Mouse (Mus musculus) liver, embryonic 11.5 days (tissue): Measurements from ENCODE around the gene Crbn. TPM values are rescaled to one million over a fixed set of nuclear protein-coding genes. Genes with fewer than 3 reads are reported as not detected.

Experiments
- ATAC-seq: fragments of 200-750 bp; cut with Nextera tagmentation; replicated peaks from 2 replicates; pipeline ENCODE4 v1.8.0; 2017; ENCODE audit warnings: moderate number of reproducible peaks, mild to moderate bottlenecking, moderate TSS enrichment, moderate library complexity; ENCODE audit not compliant: low FRiP score
- DNase-seq: peaks from one replicate; pipeline ENCODE4 v3.0.0-alpha.2; 2017; ENCODE audit warnings: low spot score
- H3K27ac ChIP-seq: fragments of 300-500 bp; sonication (generic); 2 replicates; pipeline ENCODE4 v1.5.1; 2014; ENCODE audit warnings: mild to moderate bottlenecking, low read depth, low read length, control low read depth
- H3K27me3 ChIP-seq: fragments of 300-500 bp; sonication (generic); replicated peaks from 2 replicates; pipeline ENCODE4 v1.6.1; 2014; ENCODE audit warnings: low read length, mixed read lengths; ENCODE audit not compliant: control insufficient read depth, insufficient read depth
- H3K36me3 ChIP-seq: fragments of 300-500 bp; sonication (generic); 2 replicates; pipeline ENCODE4 v1.6.1; 2014; ENCODE audit warnings: mild to moderate bottlenecking, low read length, moderate library complexity, mixed read lengths; ENCODE audit not compliant: control insufficient read depth, insufficient read depth
- H3K4me1 ChIP-seq: fragments of 300-500 bp; sonication (generic); replicated peaks from 2 replicates; pipeline ENCODE4 v1.6.1; 2014; ENCODE audit warnings: low read length, mixed read lengths; ENCODE audit not compliant: control insufficient read depth, insufficient read depth
- H3K4me2 ChIP-seq: fragments of 300-500 bp; sonication (generic); 2 replicates; pipeline ENCODE4 v1.6.1; 2014; ENCODE audit warnings: mild to moderate bottlenecking, control low read depth, moderate library complexity
- H3K4me3 ChIP-seq: fragments of 300-500 bp; sonication (generic); 2 replicates; pipeline ENCODE4 v1.5.1; 2014; ENCODE audit warnings: low read depth, low read length, control low read depth
- H3K9ac ChIP-seq: fragments of 300-500 bp; sonication (generic); 2 replicates; pipeline ENCODE4 v1.6.1; 2014; ENCODE audit warnings: low read depth, low read length, control low read depth
- H3K9me3 ChIP-seq: fragments of 300-500 bp; sonication (generic); 2 replicates; pipeline ENCODE4 v1.6.1; 2016; ENCODE audit warnings: low read length, inconsistent platforms, mixed read lengths; ENCODE audit not compliant: control insufficient read depth
- WGBS: fragments of 180-500 bp; shearing (Covaris S2); extraction: QIAGEN DNeasy Blood & Tissue Kit; methylation state at CpG from one replicate; pipeline ENCODE4 v1.1.7; 2014; 5-methylcytosine and 5-hydroxymethylcytosine counted together
- polyA plus RNA-seq: library from polyadenylated mRNA; unstranded; fragments of >200 nt; fragmentation: Nextera tagmentation; extraction: Ambion mirVana; gene quantifications from 2 replicates; pipeline ENCODE4 v1.2.1, GENCODE M21; 2014

Crbn gene
- polyA plus RNA-seq, 1 experiment from 2014 or later, result 30.5 TPM

DNA sequence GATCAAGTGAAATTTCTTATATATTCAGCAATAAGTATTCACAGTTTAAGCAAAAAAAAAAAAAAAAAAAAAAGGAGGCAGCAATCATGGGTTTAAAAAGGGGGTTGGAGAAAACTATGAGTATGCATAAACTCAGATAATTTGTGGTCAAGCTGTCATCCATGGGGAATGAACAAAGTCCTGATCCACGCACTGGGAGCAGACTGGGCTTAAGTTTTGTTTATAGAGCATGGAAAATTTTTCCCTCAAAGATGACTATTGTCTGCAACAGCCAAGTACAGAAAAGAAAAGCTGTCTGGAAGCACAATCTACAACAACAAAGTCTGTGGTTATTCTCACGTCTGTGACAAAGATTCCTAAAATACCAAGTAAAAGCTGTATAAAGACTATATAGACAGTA is 9.3 kb upstream of the Crbn start:
- no peak overlapping the region for H3K4me3 ChIP-seq
- 65% methylated on average over 2 of the region's 2 CpGs for WGBS
- ATAC-seq (no peak), DNase-seq (no peak)
- no peaks in the 10 kb centered on the region for H3K4me1 ChIP-seq
- H3K9me3 ChIP-seq, result no peaks in the 10 kb centered on the region
- H3K9ac ChIP-seq, result no peak overlapping the region
- H3K27me3 ChIP-seq, result no peaks in the 10 kb centered on the region
- H3K27ac ChIP-seq, result no peak overlapping the region
- no peaks in the 10 kb centered on the region for H3K36me3 ChIP-seq
- H3K4me2 ChIP-seq, result no peak overlapping the region

DNA sequence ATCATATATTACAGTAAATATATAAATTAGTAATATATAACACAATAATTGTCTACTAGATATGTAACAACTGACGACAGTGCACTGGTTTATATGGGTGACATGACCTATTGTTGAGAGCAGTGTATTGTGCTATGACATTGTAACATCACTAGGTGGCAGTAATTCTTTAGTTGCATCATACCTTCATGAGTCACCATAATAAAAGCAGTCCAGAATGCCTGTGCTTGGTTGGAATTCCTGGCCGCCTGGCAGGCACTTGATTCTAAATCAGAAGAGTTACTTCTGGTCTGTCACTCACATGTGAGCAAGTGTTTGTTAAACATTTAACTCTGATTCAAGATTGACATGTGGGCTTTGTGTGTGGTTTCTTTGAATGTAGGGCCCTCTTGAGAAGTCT is 5.0 kb upstream of the Crbn start:
- DNase-seq, result no peak

DNA sequence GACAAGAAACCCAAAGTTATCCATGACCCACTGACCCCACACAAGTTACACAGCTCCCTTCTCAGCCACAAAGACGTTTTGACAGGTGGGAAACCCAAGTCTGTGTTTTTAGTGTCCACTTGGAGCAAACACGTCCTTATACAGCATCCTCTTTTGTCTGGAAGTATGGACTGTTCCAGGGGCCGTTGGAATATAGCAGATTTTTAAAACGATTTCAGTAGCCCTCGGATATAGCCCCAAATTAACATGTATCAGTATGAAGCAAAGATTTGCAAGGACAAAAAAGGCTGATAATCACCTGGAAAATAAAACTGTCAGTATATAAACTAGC is 315 bp upstream of the Crbn start:
- no peaks in the 10 kb centered on the region for H3K36me3 ChIP-seq
- ATAC-seq, result no peak
- H3K9ac ChIP-seq, result no peak overlapping the region; the same call in 1 of the 2 replicates
- peak overlapping the region; percentile 29; the same call in 1 of the 2 replicates for H3K4me2 ChIP-seq
- H3K4me1 ChIP-seq, result peaks cover 5% of the 10 kb centered on the region; the same call in 1 of the 2 replicates
- H3K9me3 ChIP-seq, result no peaks in the 10 kb centered on the region
- peak overlapping the region; percentile 86 for H3K4me3 ChIP-seq
- no peak for DNase-seq
- no peak overlapping the region for H3K27ac ChIP-seq
- H3K27me3 ChIP-seq, result no peaks in the 10 kb centered on the region
- 55% methylated on average over 5 of the region's 5 CpGs for WGBS

More for the DNA sequence above, 5.0 kb upstream of the Crbn start:
- Histone ChIP-seq H3K9ac (no peak overlapping the region), H3K9me3 (no peaks in the 10 kb centered on the region), H3K4me1 (no peaks in the 10 kb centered on the region), H3K4me3 (no peak overlapping the region), H3K27me3 (no peaks in the 10 kb centered on the region), H3K4me2 (no peak overlapping the region), H3K36me3 (no peaks in the 10 kb centered on the region), H3K27ac (no peak overlapping the region)
- ATAC-seq, result no peak
- 35% methylated on average over 2 of the region's 2 CpGs for WGBS

DNA sequence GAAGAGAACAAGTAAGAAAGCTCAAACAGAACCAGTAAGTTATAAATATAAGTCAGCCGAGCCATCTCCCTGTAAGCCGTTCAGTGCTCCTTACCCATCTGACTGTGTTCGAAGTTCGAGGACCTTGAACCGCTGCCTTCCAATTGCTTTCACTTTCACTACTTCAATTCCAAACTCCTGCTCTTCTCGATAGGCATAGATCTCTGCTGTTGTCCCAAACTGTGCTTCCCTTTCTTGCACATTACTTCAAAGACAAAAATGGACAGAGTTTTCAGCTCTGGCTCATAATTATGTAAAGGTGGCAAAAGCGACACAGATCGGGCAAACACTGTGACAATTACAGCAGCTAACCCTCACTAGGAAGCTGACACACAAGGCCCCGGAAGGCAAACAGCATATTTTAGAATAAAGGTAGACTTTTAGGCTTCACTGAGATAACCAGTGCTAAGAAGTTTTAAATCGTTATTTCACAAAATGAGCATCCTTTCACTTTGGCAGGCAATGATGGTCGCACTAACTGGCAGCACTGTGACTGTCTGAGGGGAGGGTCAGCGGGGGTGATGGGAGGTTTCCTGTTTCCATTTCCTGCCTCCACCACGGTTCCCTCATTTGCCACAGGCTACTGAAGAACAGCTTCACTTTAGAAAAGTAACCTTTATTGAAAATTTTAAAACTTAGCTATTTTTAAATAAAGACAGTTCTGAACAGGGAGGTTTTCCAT is 5.6 kb downstream of the Crbn start:
- H3K27me3 ChIP-seq, result no peaks in the 10 kb centered on the region
- ATAC-seq, result no peak
- H3K9ac ChIP-seq, result no peak overlapping the region
- H3K9me3 ChIP-seq, result no peaks in the 10 kb centered on the region
- no peak overlapping the region for H3K4me3 ChIP-seq
- H3K27ac ChIP-seq, result no peak overlapping the region
- H3K4me1 ChIP-seq, result peaks cover 5% of the 10 kb centered on the region; the same call in 1 of the 2 replicates
- WGBS, result 77% methylated on average over 13 of the region's 13 CpGs
- no peak overlapping the region for H3K4me2 ChIP-seq
- DNase-seq, result no peak
- peaks cover 10% of the 10 kb centered on the region for H3K36me3 ChIP-seq

DNA sequence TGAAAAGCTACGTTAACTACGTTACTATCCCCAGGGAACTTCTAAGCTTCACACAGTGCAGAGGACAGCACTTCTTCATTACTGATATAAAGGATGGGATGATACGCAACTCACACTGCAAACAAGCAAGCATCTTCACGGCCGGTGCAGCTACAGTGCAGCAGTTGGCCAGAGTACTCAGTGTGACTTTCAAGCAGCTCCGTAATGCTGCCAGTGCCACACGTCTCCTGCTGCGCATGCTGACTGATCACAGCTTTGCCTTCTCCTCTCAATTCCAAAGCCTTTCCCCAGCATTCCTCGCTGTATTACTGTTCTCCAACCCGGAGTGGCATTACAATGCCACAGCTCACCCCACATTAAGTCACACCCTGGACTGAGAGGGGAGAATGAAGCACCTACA is 6.3 kb downstream of the Crbn start:
- Histone ChIP-seq H3K27me3 (no peaks in the 10 kb centered on the region), H3K4me1 (0 out of 2 replicates have a peak, but pooled peaks cover 2% of the 10 kb centered on the region), H3K9ac (no peak overlapping the region), H3K27ac (no peak overlapping the region), H3K4me3 (no peak overlapping the region), H3K36me3 (peaks cover 10% of the 10 kb centered on the region), H3K9me3 (no peaks in the 10 kb centered on the region), H3K4me2 (no peak overlapping the region)
- WGBS, result 93% methylated on average over 10 of the region's 10 CpGs
- ATAC-seq (no peak), DNase-seq (no peak)

DNA sequence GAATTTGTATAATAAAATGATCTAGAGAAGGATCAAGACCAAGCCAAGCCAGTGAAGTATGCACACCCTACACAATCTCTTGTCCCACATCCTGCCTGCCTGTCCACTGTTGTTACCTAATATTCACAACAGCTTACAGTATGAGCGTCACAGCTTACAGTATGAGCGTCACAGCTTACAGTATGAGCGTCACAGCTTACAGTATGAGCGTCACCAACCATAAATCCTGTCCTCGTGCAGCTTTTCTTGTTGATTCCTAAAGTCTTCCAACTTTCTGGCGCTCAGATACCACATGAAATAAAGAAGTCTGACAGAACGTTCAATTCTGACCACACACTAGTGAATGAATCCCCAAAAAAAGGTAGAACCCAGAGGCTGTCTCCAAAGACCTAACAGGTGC is 6.8 kb downstream of the Crbn start:
- H3K9ac ChIP-seq, result no peak overlapping the region
- no peaks in the 10 kb centered on the region for H3K9me3 ChIP-seq
- ATAC-seq (no peak), DNase-seq (no peak)
- peaks cover 10% of the 10 kb centered on the region for H3K36me3 ChIP-seq
- no peak overlapping the region for H3K4me3 ChIP-seq
- H3K4me1 ChIP-seq, result no peaks in the 10 kb centered on the region
- no peak overlapping the region for H3K4me2 ChIP-seq
- whole genome bisulfite sequencing, result 86% methylated on average over 7 of the region's 7 CpGs
- H3K27me3 ChIP-seq, result no peaks in the 10 kb centered on the region
- H3K27ac ChIP-seq, result no peak overlapping the region

DNA sequence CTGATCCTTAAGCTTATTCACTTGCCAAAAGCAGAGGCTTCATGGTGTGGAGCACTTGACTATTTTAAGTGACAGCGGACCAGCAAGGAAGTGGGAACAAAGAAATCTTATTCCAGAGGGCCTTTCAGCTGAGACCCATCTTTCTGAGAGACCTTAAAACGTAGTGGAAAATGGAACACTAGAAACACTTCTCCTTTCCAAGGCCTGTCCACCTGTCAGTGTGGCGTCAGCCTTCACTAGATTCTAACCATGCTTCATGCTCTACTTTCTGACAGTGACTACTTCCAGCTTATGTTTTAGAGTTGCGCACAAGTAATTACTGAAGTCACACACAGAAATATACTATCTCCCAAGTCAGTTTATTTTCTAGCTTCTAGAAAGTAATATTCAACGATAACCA is 7.4 kb downstream of the Crbn start:
- Histone ChIP-seq H3K9me3 (no peaks in the 10 kb centered on the region), H3K4me3 (no peak overlapping the region), H3K36me3 (peaks cover 10% of the 10 kb centered on the region), H3K4me1 (no peaks in the 10 kb centered on the region), H3K4me2 (no peak overlapping the region), H3K27me3 (no peaks in the 10 kb centered on the region), H3K9ac (no peak overlapping the region), H3K27ac (no peak overlapping the region)
- 92% methylated on average over 5 of the region's 5 CpGs for WGBS
- DNase-seq, result no peak
- no peak for ATAC-seq

DNA sequence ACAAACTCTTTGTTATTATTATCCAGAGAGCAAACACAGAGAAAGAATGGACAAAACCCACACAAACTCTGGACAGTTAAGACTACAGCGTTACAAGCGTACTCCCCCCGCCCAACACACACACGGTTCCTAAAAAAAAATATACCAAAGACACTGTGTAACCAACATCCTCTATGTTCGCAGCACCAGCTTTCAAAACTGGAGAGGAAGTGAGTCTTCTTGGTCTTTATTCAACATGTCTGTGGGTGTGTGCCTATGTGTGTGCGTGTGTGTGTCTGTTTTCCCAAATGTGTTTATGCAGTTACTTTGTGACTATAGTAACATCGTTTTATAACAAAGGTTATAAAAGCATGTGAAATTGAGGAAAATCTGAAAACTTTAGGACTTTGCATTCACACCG is 8.4 kb downstream of the Crbn start:
- WGBS, result 91% methylated on average over 8 of the region's 8 CpGs
- no peaks in the 10 kb centered on the region for H3K9me3 ChIP-seq
- H3K4me3 ChIP-seq, result no peak overlapping the region
- H3K36me3 ChIP-seq, result peaks cover 10% of the 10 kb centered on the region
- no peak overlapping the region for H3K27ac ChIP-seq
- no peak overlapping the region for H3K9ac ChIP-seq
- no peaks in the 10 kb centered on the region for H3K4me1 ChIP-seq
- ATAC-seq (no peak), DNase-seq (no peak)
- no peaks in the 10 kb centered on the region for H3K27me3 ChIP-seq
- no peak overlapping the region for H3K4me2 ChIP-seq

DNA sequence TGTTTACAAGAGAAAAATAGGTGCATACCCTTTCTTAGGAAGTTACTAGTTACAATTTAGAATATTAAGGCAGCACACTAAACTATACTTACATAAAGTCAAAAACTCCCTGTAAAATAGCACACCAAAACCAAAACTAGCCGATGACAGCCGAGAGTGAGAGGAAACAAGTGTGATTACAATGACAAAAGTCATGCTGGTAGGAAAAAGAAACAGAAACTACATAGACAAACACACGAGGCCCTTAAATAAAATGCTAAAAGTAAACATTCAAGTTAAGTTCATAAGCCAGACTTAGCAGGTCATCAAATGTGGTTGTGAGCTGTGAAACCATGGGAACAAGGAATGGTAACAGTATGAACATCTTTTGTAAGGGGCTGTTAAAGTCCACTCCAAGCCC is 12.7 kb downstream of the Crbn start:
- Histone ChIP-seq H3K9me3 (no peaks in the 10 kb centered on the region), H3K27me3 (no peaks in the 10 kb centered on the region), H3K4me3 (no peak overlapping the region), H3K4me1 (no peaks in the 10 kb centered on the region), H3K27ac (no peak overlapping the region), H3K36me3 (peaks cover 3% of the 10 kb centered on the region; the same call in 1 of the 2 replicates), H3K9ac (no peak overlapping the region), H3K4me2 (no peak overlapping the region)
- DNase-seq (no peak), ATAC-seq (no peak)
- WGBS, result 88% methylated on average over 3 of the region's 3 CpGs
